Mouse (Mus musculus) embryonic facial prominence, embryonic 12.5 days (tissue): ENCODE measurements around the gene Coro1c. TPM values are rescaled to one million over a fixed set of nuclear protein-coding genes. Genes with fewer than 3 reads are reported as not detected.

Source experiments
- ATAC-seq: fragments of 200-750 bp; cut with Nextera tagmentation; 2 replicates; pipeline ENCODE4 v1.8.0; 2017; ENCODE audit not compliant: insufficient number of reproducible peaks, insufficient read depth, low FRiP score, low TSS enrichment
- H3K27ac ChIP-seq: fragments of 300-500 bp; sonication (generic); 2 replicates; pipeline ENCODE4 v1.5.1; 2016; ENCODE audit warnings: mild to moderate bottlenecking
- H3K27me3 ChIP-seq: fragments of 300-500 bp; sonication (generic); 2 replicates; pipeline ENCODE4 v1.6.1; 2016; ENCODE audit warnings: mild to moderate bottlenecking, moderate library complexity
- H3K36me3 ChIP-seq: fragments of 300-500 bp; sonication (generic); 2 replicates; pipeline ENCODE4 v1.6.1; 2016; ENCODE audit warnings: mild to moderate bottlenecking
- H3K4me1 ChIP-seq: fragments of 300-500 bp; sonication (generic); 2 replicates; pipeline ENCODE4 v1.6.1; 2016
- H3K4me2 ChIP-seq: fragments of 300-500 bp; sonication (generic); replicated peaks from 2 replicates; pipeline ENCODE4 v1.6.1; 2016; ENCODE audit warnings: mild to moderate bottlenecking, moderate library complexity
- H3K4me3 ChIP-seq: fragments of 300-500 bp; sonication (generic); 2 replicates; pipeline ENCODE4 v1.5.1; 2016; ENCODE audit warnings: mild to moderate bottlenecking
- H3K9ac ChIP-seq: fragments of 300-500 bp; sonication (generic); 2 replicates; pipeline ENCODE4 v1.6.1; 2016; ENCODE audit warnings: mild to moderate bottlenecking, moderate library complexity
- H3K9me3 ChIP-seq: fragments of 300-500 bp; sonication (generic); 2 replicates; pipeline ENCODE4 v1.6.1; 2016; ENCODE audit warnings: mild to moderate bottlenecking, moderate library complexity
- WGBS: fragments of 180-500 bp; shearing (Covaris S2); methylation state at CpG from one replicate; pipeline ENCODE4 v1.1.7; 2016; 5-methylcytosine and 5-hydroxymethylcytosine counted together
- polyA plus RNA-seq: library from polyadenylated mRNA; unstranded; fragments of >200 nt; fragmentation: Nextera tagmentation; extraction: Ambion mirVana; gene quantifications from 2 replicates; pipeline ENCODE4 v1.2.1, GENCODE M21; 2016

Gene Coro1c
- polyA plus RNA-seq, 1 experiment from 2014 or later: 123 TPM

DNA sequence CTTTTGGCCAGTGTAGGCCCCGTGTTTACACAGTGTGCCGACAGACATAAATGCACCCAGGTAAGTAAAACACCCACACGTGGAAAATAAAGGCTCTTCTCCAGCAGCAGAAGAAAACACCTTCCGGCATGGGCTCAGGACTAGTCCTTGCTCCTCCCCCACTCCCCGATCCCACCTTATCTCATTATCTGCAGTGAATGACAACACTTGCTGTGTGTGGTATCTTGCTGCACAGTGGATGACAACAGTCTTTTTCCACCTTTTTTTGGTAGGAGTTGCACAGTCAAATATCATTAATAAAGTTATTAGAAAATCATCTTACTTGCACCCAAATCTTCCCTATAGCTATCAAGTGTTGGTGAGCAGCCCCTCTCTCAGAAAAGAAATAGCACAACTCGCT, 43.6 kb downstream of the Coro1c start:
- H3K4me1 ChIP-seq: peaks cover 10% of the 10 kb centered on the region
- no peak for ATAC-seq

DNA sequence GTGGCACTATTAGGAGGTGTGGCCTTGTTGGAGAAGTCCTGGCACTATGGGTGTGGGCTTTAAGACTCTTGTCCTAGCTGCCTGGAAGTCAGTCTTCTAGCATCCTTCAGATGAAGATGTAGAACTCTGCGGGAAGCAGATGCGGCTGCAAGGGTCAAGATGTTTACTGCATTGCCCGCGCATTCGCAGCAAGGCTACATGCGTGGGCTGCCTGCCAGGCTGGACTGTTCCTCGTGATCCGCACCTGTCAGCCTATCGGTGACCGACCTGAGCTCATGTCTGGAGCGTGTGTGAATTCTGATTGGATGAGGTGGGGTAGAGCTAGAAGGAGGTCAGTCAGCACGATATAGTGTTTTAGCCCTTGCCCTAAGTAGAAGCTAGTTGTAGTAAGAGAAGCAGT, 44.6 kb downstream of the Coro1c start:
- H3K9ac ChIP-seq: no peak overlapping the region
- H3K27ac ChIP-seq: no peak overlapping the region
- no peak for ATAC-seq
- H3K36me3 ChIP-seq: 0 out of 2 replicates have a peak, but pooled peaks cover 9% of the 10 kb centered on the region
- no peaks in the 10 kb centered on the region for H3K27me3 ChIP-seq
- no peaks in the 10 kb centered on the region for H3K9me3 ChIP-seq
- peaks cover 8% of the 10 kb centered on the region; the same call in 1 of the 2 replicates for H3K4me1 ChIP-seq
- H3K4me3 ChIP-seq: no peak overlapping the region
- no peak overlapping the region for H3K4me2 ChIP-seq
- 95% methylated on average over 12 of the region's 12 CpGs for WGBS

More for the DNA sequence above, 43.6 kb downstream of the Coro1c start:
- WGBS: 92% methylated on average over 6 of the region's 6 CpGs
- Histone ChIP-seq H3K27ac (no peak overlapping the region), H3K9ac (no peak overlapping the region), H3K27me3 (no peaks in the 10 kb centered on the region), H3K9me3 (no peaks in the 10 kb centered on the region), H3K4me3 (no peak overlapping the region), H3K36me3 (0 out of 2 replicates have a peak, but pooled peaks cover 9% of the 10 kb centered on the region), H3K4me2 (no peak overlapping the region)

DNA sequence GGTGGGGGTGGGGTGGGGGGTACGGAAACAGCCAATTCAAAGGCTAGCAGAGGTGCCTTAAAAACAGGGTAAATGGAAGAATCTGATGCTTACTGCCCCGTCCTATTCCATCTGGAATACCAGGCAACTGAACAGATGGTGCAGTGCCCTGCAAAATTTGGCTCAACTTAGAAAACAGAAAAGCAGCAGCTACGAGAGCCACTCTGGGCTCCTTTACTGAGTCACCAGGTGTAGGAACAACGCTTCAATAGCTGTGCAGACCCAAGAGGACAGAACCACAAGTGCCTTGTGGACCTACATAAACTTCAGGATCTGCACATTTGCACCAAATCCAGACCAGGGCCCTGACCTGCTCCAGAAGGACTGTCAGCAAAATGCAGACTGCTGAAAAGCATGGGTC, 46.1 kb downstream of the Coro1c start:
- no peaks in the 10 kb centered on the region for H3K27me3 ChIP-seq
- H3K4me3 ChIP-seq: no peak overlapping the region
- H3K27ac ChIP-seq: no peak overlapping the region
- WGBS: 87% methylated on average over 4 of the region's 4 CpGs
- peaks cover 11% of the 10 kb centered on the region; the same call in 1 of the 2 replicates for H3K4me1 ChIP-seq
- H3K36me3 ChIP-seq: 0 out of 2 replicates have a peak, but pooled peaks cover 9% of the 10 kb centered on the region
- no peak for ATAC-seq
- no peaks in the 10 kb centered on the region for H3K9me3 ChIP-seq
- no peak overlapping the region for H3K4me2 ChIP-seq
- H3K9ac ChIP-seq: no peak overlapping the region

DNA sequence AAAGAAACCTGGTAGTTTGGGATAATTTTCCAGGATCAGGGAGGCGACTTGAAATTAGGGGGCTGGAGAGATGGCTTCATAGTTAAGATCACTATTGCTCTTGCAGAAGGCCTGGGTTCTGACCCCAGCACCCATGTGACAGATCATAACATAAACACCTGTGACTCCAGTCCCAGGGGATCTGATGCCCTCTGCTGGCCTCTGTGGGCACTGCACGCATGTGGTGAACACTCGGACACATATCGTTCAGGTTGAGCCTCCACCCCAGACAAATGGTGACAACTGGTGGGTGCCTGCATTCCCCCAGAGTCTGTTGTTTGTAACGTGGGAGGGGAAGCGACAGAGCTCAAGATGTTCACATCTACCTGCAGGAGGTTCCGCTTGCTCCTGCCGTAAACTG, 47.3 kb downstream of the Coro1c start:
- Histone ChIP-seq H3K36me3 (0 out of 2 replicates have a peak, but pooled peaks cover 9% of the 10 kb centered on the region), H3K4me1 (peaks cover 22% of the 10 kb centered on the region), H3K9me3 (no peaks in the 10 kb centered on the region), H3K27ac (no peak overlapping the region), H3K4me3 (no peak overlapping the region), H3K27me3 (no peaks in the 10 kb centered on the region), H3K4me2 (no peak overlapping the region), H3K9ac (no peak overlapping the region)
- WGBS: 95% methylated on average over 8 of the region's 8 CpGs
- ATAC-seq: no peak

DNA sequence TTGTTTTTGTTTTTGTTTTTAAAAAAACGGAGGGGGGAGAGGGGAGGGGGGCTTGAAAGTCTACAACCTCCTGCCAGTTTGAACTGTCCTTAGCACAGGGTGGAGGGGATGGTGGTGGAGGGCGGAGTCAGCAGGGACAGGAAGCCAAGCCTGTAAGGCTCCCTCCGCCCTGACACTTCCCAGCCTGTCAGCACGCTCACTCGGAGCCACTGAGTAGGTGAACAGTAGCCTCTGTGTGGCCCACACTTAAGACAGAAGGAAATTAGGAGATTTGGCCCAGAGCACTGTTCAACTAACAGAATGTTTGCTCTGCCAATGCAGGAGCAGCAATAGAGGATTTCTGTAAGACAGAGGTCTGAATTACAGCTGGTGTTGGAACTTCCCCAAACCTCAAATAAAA, 49.6 kb downstream of the Coro1c start:
- no peak for ATAC-seq
- no peak overlapping the region for H3K9ac ChIP-seq
- H3K4me1 ChIP-seq: peaks cover 30% of the 10 kb centered on the region
- H3K27ac ChIP-seq: no peak overlapping the region
- no peaks in the 10 kb centered on the region for H3K27me3 ChIP-seq
- no peak overlapping the region for H3K4me2 ChIP-seq
- no peak overlapping the region for H3K4me3 ChIP-seq
- WGBS: 39% methylated on average over 5 of the region's 5 CpGs
- no peaks in the 10 kb centered on the region for H3K9me3 ChIP-seq
- H3K36me3 ChIP-seq: 0 out of 2 replicates have a peak, but pooled peaks cover 7% of the 10 kb centered on the region

DNA sequence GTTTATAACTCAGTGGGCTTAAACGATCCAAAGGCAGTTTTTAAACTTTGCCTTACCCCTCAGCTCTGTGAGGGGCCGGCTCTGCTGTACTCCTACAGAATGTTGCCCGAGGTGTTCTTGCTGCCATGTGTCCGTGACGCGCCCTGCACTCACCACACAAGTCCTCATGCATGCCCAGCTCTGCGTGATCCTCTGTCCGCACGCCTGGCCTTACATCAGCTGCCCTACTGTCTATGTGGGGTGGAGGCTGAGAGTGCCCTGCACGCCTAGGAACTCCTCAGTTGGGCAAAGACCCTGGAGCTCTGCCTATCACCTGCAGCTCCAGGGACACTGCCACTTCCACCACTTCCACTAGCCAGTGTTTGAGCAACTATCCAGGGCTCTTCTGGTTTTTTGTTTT, 50.0 kb downstream of the Coro1c start:
- Histone ChIP-seq H3K4me3 (no peak overlapping the region), H3K27ac (no peak overlapping the region), H3K9ac (no peak overlapping the region), H3K4me1 (peaks cover 30% of the 10 kb centered on the region), H3K4me2 (no peak overlapping the region), H3K27me3 (no peaks in the 10 kb centered on the region), H3K9me3 (no peaks in the 10 kb centered on the region), H3K36me3 (0 out of 2 replicates have a peak, but pooled peaks cover 5% of the 10 kb centered on the region)
- WGBS: 69% methylated on average over 10 of the region's 10 CpGs
- no peak for ATAC-seq

DNA sequence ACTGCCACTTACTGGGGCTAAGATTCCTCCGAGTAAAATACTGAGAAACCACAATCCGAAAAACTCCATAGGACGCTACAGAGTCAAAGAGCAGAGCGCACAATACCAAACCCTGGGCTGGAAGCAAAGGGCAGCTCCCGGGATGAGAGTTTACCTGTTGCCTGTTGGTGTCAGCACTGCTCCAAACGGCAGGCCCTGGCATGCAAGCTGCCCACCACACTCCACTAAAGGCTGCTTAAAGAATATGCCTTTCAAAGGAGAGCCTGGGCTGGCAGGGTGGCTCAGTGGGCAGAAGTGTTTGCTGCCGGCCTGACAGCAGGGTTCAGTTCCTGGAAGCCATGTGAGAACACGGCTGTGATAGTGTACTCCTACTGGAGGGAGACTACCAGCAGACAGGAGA, 50.9 kb downstream of the Coro1c start:
- Histone ChIP-seq H3K4me3 (no peak overlapping the region), H3K9ac (no peak overlapping the region), H3K9me3 (no peaks in the 10 kb centered on the region), H3K36me3 (0 out of 2 replicates have a peak, but pooled peaks cover 5% of the 10 kb centered on the region), H3K4me1 (peaks cover 30% of the 10 kb centered on the region), H3K27ac (no peak overlapping the region), H3K4me2 (no peak overlapping the region), H3K27me3 (no peaks in the 10 kb centered on the region)
- no peak for ATAC-seq
- 60% methylated on average over 8 of the region's 8 CpGs for WGBS

DNA sequence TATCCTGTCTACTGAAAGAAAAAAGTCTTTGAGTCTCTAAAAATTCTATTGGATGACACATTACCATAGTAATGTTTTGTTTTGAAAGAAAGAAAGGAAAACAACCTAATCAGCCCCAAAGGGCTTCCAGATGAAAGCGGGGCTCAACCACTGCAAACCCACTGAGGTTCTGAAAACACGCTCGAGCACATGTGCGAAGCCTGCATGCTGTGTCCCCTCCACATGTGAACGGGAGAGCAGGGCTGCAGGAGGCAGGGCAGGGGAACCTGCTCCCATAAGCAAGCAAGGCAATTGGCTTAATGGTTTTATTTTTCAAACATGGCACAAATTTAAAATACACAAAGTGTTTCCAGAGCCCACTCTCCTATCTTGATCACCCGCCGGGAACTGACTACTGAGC, 51.9 kb downstream of the Coro1c start:
- H3K9ac ChIP-seq: no peak overlapping the region
- WGBS: 44% methylated on average over 7 of the region's 7 CpGs
- no peak overlapping the region for H3K4me3 ChIP-seq
- 0 out of 2 replicates have a peak overlapping the region, but pooled peaks have one; percentile 30 for H3K27ac ChIP-seq
- no peak for ATAC-seq
- no peaks in the 10 kb centered on the region for H3K27me3 ChIP-seq
- H3K4me1 ChIP-seq: peaks cover 30% of the 10 kb centered on the region
- H3K4me2 ChIP-seq: no peak overlapping the region
- H3K36me3 ChIP-seq: peaks cover 5% of the 10 kb centered on the region; the same call in 1 of the 2 replicates
- no peaks in the 10 kb centered on the region for H3K9me3 ChIP-seq

DNA sequence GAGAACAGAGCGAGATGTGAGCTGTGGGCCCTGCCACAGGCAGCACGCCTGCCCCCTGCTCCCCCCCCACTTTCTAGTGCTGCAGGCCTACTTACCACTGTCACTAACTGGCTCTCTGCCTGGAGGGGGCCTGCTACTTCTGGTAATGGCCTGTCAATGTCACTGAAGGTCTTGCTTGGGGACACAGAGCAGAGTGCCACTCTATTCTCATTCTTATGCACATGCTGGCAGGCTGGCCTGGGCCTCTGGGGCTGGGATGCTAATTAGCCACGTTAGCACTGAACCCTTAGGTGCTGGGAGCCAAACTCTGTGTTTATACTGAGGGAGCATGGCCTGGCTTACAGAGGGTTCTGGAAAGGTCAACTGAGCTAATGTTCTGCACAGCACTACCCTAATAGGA, 52.9 kb downstream of the Coro1c start:
- no peaks in the 10 kb centered on the region for H3K9me3 ChIP-seq
- H3K36me3 ChIP-seq: peaks cover 4% of the 10 kb centered on the region; the same call in 1 of the 2 replicates
- no peaks in the 10 kb centered on the region for H3K27me3 ChIP-seq
- H3K27ac ChIP-seq: 0 out of 2 replicates have a peak overlapping the region, but pooled peaks have one; percentile 30
- no peak overlapping the region for H3K9ac ChIP-seq
- no peak for ATAC-seq
- H3K4me3 ChIP-seq: no peak overlapping the region
- WGBS: 54% methylated on average over 3 of the region's 3 CpGs
- H3K4me1 ChIP-seq: peaks cover 30% of the 10 kb centered on the region
- no peak overlapping the region for H3K4me2 ChIP-seq

DNA sequence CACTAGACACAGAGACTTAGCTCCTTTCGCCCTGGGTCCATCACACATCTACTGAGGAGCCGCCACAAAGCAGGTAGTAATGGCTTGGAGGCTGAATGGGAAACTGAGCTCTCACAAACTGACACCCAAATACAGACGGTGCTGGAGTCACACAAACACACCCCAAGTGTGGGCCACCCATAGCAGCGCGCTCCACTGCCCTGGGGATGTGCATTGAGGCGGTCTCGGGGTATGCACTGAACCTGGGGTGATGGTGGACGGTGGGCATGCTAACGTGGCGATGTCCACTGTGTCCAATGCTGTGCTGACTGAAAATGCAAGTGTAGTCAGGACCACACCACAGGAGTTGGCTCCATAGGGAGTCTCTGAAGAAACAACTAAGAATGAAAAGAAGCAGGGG, 53.4 kb downstream of the Coro1c start:
- 88% methylated on average over 10 of the region's 10 CpGs for WGBS
- H3K36me3 ChIP-seq: peaks cover 9% of the 10 kb centered on the region
- no peaks in the 10 kb centered on the region for H3K27me3 ChIP-seq
- peaks cover 30% of the 10 kb centered on the region for H3K4me1 ChIP-seq
- no peak for ATAC-seq
- no peak overlapping the region for H3K4me3 ChIP-seq
- H3K9me3 ChIP-seq: no peaks in the 10 kb centered on the region
- H3K9ac ChIP-seq: no peak overlapping the region
- H3K27ac ChIP-seq: peak overlapping the region; percentile 36; the same call in 1 of the 2 replicates
- no peak overlapping the region for H3K4me2 ChIP-seq

DNA sequence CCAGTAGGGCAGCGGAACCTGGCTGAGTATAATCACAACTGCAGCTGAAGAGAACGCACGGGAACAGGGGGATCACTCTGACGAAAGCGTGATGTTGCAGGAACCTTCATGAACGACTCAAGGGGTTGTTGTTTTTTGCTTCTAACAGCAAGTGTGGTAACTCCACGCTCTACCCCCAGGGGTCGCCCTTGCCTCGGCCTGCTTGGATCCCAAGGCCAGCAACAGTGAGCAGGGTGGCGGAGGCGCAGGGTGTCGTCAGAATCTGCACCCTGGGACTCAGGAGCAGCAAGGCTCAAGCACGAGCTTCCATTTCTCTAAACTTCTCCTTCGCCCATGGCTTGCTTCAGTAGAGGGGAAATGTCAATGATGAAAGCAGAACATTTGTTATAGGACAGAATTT, 54.1 kb downstream of the Coro1c start:
- Histone ChIP-seq H3K27me3 (no peaks in the 10 kb centered on the region), H3K27ac (no peak overlapping the region), H3K4me3 (no peak overlapping the region), H3K36me3 (peaks cover 16% of the 10 kb centered on the region), H3K4me1 (peaks cover 27% of the 10 kb centered on the region), H3K4me2 (no peak overlapping the region), H3K9ac (no peak overlapping the region), H3K9me3 (no peaks in the 10 kb centered on the region)
- ATAC-seq: no peak
- 42% methylated on average over 14 of the region's 14 CpGs for WGBS

DNA sequence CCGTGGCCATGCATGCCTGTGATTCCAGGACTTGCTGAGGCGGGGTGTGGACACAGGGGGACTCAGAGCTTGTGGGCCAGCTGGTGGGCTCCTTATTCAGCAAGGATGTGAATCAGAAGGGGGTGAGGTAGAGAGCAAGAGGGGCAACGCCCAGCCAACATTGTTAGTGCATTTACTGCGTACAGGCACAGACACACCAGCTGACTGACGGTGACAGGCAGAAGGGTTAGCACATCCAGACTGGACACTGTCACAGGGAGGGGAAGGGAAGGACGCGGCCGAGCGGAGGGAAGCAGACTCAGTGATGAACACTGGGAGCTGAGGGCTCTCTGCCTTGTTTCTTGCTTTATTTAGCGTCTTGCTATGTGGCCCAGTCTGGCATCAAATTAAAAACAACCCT, 55.0 kb downstream of the Coro1c start:
- H3K27me3 ChIP-seq: no peaks in the 10 kb centered on the region
- peaks cover 20% of the 10 kb centered on the region for H3K4me1 ChIP-seq
- no peak for ATAC-seq
- no peak overlapping the region for H3K4me3 ChIP-seq
- WGBS: 85% methylated on average over 10 of the region's 10 CpGs
- no peak overlapping the region for H3K4me2 ChIP-seq
- peak overlapping the region; percentile 8; the same call in 1 of the 2 replicates for H3K9ac ChIP-seq
- H3K27ac ChIP-seq: no peak overlapping the region
- H3K9me3 ChIP-seq: no peaks in the 10 kb centered on the region
- H3K36me3 ChIP-seq: peaks cover 23% of the 10 kb centered on the region
